Mouse (Mus musculus) intestine, embryonic 16.5 days (tissue): ENCODE measurements around the gene Cenpk. TPM values are rescaled to one million over a fixed set of nuclear protein-coding genes. Genes with fewer than 3 reads are reported as not detected.
"Not testable (repeated sequence)": the region's sequence is repeated elsewhere in the genome, so short reads cannot be mapped to it uniquely, and the experiment has no call there.

Experiments used
- ATAC-seq: fragments of 200-750 bp; cut with Nextera tagmentation; 2 replicates; pipeline ENCODE4 v1.8.0; 2017; ENCODE audit warnings: moderate TSS enrichment, moderate library complexity
- H3K27ac ChIP-seq: fragments of 300-500 bp; sonication (generic); 2 replicates; pipeline ENCODE4 v1.5.1; 2014; ENCODE audit warnings: mild to moderate bottlenecking, low read length
- H3K27me3 ChIP-seq: fragments of 300-500 bp; sonication (generic); replicated peaks from 2 replicates; pipeline ENCODE4 v1.6.1; 2014; ENCODE audit warnings: low read length, control low read depth, mixed read lengths; ENCODE audit not compliant: control insufficient read depth, insufficient read depth
- H3K36me3 ChIP-seq: fragments of 300-500 bp; sonication (generic); 2 replicates; pipeline ENCODE4 v1.6.1; 2014; ENCODE audit warnings: low read length, control low read depth; ENCODE audit not compliant: control insufficient read depth, insufficient read depth
- H3K4me1 ChIP-seq: fragments of 300-500 bp; sonication (generic); 2 replicates; pipeline ENCODE4 v1.6.1; 2014; ENCODE audit warnings: low read length, control low read depth, mixed read lengths; ENCODE audit not compliant: control insufficient read depth, insufficient read depth
- H3K4me2 ChIP-seq: fragments of 300-500 bp; sonication (generic); 2 replicates; pipeline ENCODE4 v1.6.1; 2014; ENCODE audit warnings: low read depth, low read length, control low read depth
- H3K4me3 ChIP-seq: fragments of 300-500 bp; sonication (generic); 2 replicates; pipeline ENCODE4 v1.5.1; 2014; ENCODE audit warnings: mild to moderate bottlenecking, low read length
- H3K9ac ChIP-seq: fragments of 300-500 bp; sonication (generic); 2 replicates; pipeline ENCODE4 v1.6.1; 2014; ENCODE audit warnings: low read depth, low read length
- H3K9me3 ChIP-seq: fragments of 300-500 bp; sonication (generic); 2 replicates; pipeline ENCODE4 v1.6.1; 2016; ENCODE audit warnings: low read length, control low read depth; ENCODE audit not compliant: control insufficient read depth
- WGBS: fragments of 180-500 bp; shearing (Covaris S2); extraction: QIAGEN DNeasy Blood & Tissue Kit; methylation state at CpG from one replicate; pipeline ENCODE4 v1.1.7; 2014; 5-methylcytosine and 5-hydroxymethylcytosine counted together
- polyA plus RNA-seq: library from polyadenylated mRNA; unstranded; fragments of >200 nt; fragmentation: Nextera tagmentation; extraction: Ambion mirVana; gene quantifications from 2 replicates; pipeline ENCODE4 v1.2.1, GENCODE M21; 2015

The Cenpk gene
- polyA plus RNA-seq, result 33.3 and 38.5 TPM in 2 replicates

DNA sequence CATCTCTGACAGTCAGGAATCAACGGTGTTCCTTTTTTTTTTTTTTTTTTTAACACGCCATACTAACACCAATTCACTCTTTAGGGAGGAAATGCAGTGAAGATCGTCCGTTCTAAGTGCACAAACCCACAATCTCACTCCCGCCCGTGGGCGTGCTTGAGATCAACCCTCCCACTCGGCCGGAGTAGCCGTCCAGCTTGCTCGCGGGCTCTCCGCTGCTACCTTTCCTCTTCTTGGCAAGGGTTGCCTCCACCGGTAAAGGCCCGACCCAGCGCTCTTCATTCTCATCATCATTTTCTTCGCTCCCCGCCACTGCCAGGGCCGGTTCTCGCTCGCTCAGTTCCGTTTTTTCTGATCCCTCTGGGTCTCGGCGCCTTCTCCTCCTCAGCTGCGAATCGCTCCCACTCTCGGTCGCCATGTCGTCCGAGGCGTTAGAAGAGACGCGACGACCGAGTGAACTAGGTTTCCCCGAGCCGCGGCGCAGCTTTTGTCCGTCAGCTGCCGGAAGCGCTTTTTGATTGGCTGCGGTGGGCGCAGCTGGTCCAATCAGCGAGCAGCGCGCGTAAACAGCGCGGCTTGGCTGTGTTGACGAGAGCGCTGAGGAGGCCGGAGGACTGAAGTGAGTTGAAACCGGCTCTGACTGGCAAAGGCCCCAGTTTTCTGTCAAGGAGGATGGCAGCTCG lies at the start of gene Cenpk, which contains the start of gene Ppwd1:
Cenpk (plus strand) TSS at position 228 of the 683 bp plus-strand sequence.
Ppwd1 (minus strand) TSS at position 460 of the 683 bp plus-strand sequence.
- peak; percentile 99 for ATAC-seq
- under 1% methylated on average over 55 of the region's 55 CpGs for WGBS
- H3K4me1 ChIP-seq, result peaks cover 3% of the 10 kb centered on the region; the same call in 1 of the 2 replicates
- H3K36me3 ChIP-seq, result no peaks in the 10 kb centered on the region
- peak within 1 kb of the TSS; percentile 65 for H3K4me2 ChIP-seq
- no peaks in the 10 kb centered on the region for H3K9me3 ChIP-seq
- H3K9ac ChIP-seq, result peak within 1 kb of the TSS; percentile 83
- no peaks in the 10 kb centered on the region for H3K27me3 ChIP-seq
- peak within 1 kb of the TSS; percentile 84 for H3K4me3 ChIP-seq
- H3K27ac ChIP-seq, result peak within 1 kb of the TSS; percentile 96

- under 1% methylated on average over 38 of the region's 38 CpGs for WGBS
- Histone ChIP-seq H3K27me3 (no peaks in the 10 kb centered on the region), H3K9ac (peak within 1 kb of the TSS; percentile 78), H3K27ac (peak within 1 kb of the TSS; percentile 72), H3K4me1 (peaks cover 3% of the 10 kb centered on the region; the same call in 1 of the 2 replicates), H3K4me2 (peak within 1 kb of the TSS; percentile 65), H3K4me3 (peak within 1 kb of the TSS; percentile 81), H3K9me3 (no peaks in the 10 kb centered on the region), H3K36me3 (no peaks in the 10 kb centered on the region)
- ATAC-seq, result peak; percentile 99
Measured at GRCm38 (mm10) chr13:104178650-104179121, 49.7 kb upstream of the Cenpk start, which contains the start of gene Trim23. Gene Trim23 (plus strand): TSS chr13:104178797.

- H3K4me3 ChIP-seq, result peak overlapping the region; percentile 81
- 16% methylated on average over 13 of the region's 13 CpGs for WGBS
- H3K27ac ChIP-seq, result peak overlapping the region; percentile 67; the same call in 1 of the 2 replicates
- H3K9me3 ChIP-seq, result no peaks in the 10 kb centered on the region
- 0 out of 2 replicates have a peak, but pooled peaks have one; percentile 7 for ATAC-seq
- H3K27me3 ChIP-seq, result no peaks in the 10 kb centered on the region
- H3K4me2 ChIP-seq, result peak overlapping the region; percentile 65
- peaks cover 3% of the 10 kb centered on the region; the same call in 1 of the 2 replicates for H3K4me1 ChIP-seq
- peak overlapping the region; percentile 78 for H3K9ac ChIP-seq
- no peaks in the 10 kb centered on the region for H3K36me3 ChIP-seq
Measured at GRCm38 (mm10) chr13:104179176-104179888, 49.1 kb upstream of the Cenpk start.

GRCm38 (mm10) chr13:104187357-104187756 lies 41.1 kb upstream of the Cenpk start:
- ATAC-seq, result peak; percentile 70
- no peak overlapping the region for H3K4me3 ChIP-seq
- H3K9me3 ChIP-seq, result no peaks in the 10 kb centered on the region
- no peaks in the 10 kb centered on the region for H3K4me1 ChIP-seq
- H3K27ac ChIP-seq, result no peak overlapping the region
- 79% methylated on average over 4 of the region's 4 CpGs for WGBS
- no peak overlapping the region for H3K4me2 ChIP-seq
- no peaks in the 10 kb centered on the region for H3K27me3 ChIP-seq
- H3K36me3 ChIP-seq, result no peaks in the 10 kb centered on the region
- no peak overlapping the region for H3K9ac ChIP-seq

GRCm38 (mm10) chr13:104195891-104196290 lies 32.5 kb upstream of the Cenpk start:
- H3K4me3 ChIP-seq, H3K4me2 ChIP-seq, H3K9ac ChIP-seq, H3K27ac ChIP-seq, H3K36me3 ChIP-seq, H3K27me3 ChIP-seq, ATAC-seq, H3K9me3 ChIP-seq, H3K4me1 ChIP-seq: not testable (repeated sequence)

- no peak overlapping the region for H3K27ac ChIP-seq
- H3K9ac ChIP-seq, result no peak overlapping the region
- no peaks in the 10 kb centered on the region for H3K27me3 ChIP-seq
- H3K4me2 ChIP-seq, result no peak overlapping the region
- H3K9me3 ChIP-seq, result no peaks in the 10 kb centered on the region
- H3K4me3 ChIP-seq, result no peak overlapping the region
- 0 out of 2 replicates have a peak, but pooled peaks cover 2% of the 10 kb centered on the region for H3K36me3 ChIP-seq
- no peak for ATAC-seq
- no peaks in the 10 kb centered on the region for H3K4me1 ChIP-seq
- WGBS, result 56% methylated on average over 1 of the region's 1 CpGs
Measured at GRCm38 (mm10) chr13:104204313-104204712, 24.1 kb upstream of the Cenpk start.

DNA sequence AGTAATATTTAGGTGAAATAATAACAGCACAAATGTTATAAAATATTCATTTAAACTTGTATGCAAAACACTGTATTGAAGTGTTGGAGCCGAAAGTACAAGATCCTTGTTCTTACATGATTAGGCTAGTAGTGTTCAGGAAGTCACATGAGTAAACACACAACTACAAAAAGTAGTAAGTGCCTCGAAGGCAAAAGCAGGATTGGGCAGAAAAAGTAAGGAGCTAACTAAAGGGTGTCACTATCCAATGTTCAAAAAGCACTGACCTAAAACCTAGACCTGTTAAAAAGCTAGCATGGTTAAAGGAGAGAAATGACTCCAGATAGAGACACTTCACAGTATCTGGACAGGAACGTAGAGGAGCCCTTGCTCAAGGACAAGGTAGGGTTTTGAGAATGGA lies 933 bp upstream of the Cenpk start:
- Histone ChIP-seq H3K36me3 (no peaks in the 10 kb centered on the region), H3K4me1 (peaks cover 3% of the 10 kb centered on the region; the same call in 1 of the 2 replicates), H3K4me3 (peak overlapping the region; percentile 84), H3K27me3 (no peaks in the 10 kb centered on the region), H3K9me3 (no peaks in the 10 kb centered on the region), H3K4me2 (peak overlapping the region; percentile 58), H3K27ac (no peak overlapping the region), H3K9ac (peak overlapping the region; percentile 45)
- WGBS, result 44% methylated on average over 3 of the region's 3 CpGs
- ATAC-seq, result no peak

GRCm38 (mm10) chr13:104229181-104229580 lies 770 bp downstream of the Cenpk start:
- peak overlapping the region; percentile 65 for H3K4me2 ChIP-seq
- H3K27me3 ChIP-seq, result no peaks in the 10 kb centered on the region
- H3K4me1 ChIP-seq, result peaks cover 3% of the 10 kb centered on the region; the same call in 1 of the 2 replicates
- no peaks in the 10 kb centered on the region for H3K9me3 ChIP-seq
- 7% methylated on average over 15 of the region's 15 CpGs for WGBS
- no peaks in the 10 kb centered on the region for H3K36me3 ChIP-seq
- peak overlapping the region; percentile 66 for H3K27ac ChIP-seq
- peak overlapping the region; percentile 84 for H3K4me3 ChIP-seq
- peak; percentile 47 for ATAC-seq
- H3K9ac ChIP-seq, result peak overlapping the region; percentile 76

- Histone ChIP-seq H3K9me3 (no peaks in the 10 kb centered on the region), H3K4me1 (no peaks in the 10 kb centered on the region), H3K36me3 (no peaks in the 10 kb centered on the region), H3K27me3 (no peaks in the 10 kb centered on the region), H3K4me3 (no peak overlapping the region), H3K4me2 (no peak overlapping the region), H3K9ac (no peak overlapping the region), H3K27ac (no peak overlapping the region)
- ATAC-seq, result no peak
- WGBS, result 95% methylated on average over 3 of the region's 3 CpGs
Measured at GRCm38 (mm10) chr13:104258997-104259396, 30.6 kb downstream of the Cenpk start.
